Mouse (Mus musculus) adrenal gland, postnatal 25 days (tissue): ENCODE measurements around the gene Zkscan8. TPM values are rescaled to one million over a fixed set of nuclear protein-coding genes. Genes with fewer than 3 reads are reported as not detected.
"Not testable (repeated sequence)": the region's sequence is repeated elsewhere in the genome, so short reads cannot be mapped to it uniquely, and the experiment has no call there.

ENCODE experiments used
- DNase-seq: peaks from one replicate; pipeline ENCODE4 v3.0.0; 2021; ENCODE audit warnings: mixed read lengths
- long read RNA-seq: library from polyadenylated mRNA; stranded (forward); transcript quantifications from one replicate; pipeline ENCODE4 v2.0.0, GENCODE M21; 2021
- total RNA-seq: library from RNA; stranded (reverse); gene quantifications from 2 replicates; pipeline ENCODE4 v1.2.3, GENCODE M21; 2021

Zkscan8 gene
- 19.8 and 28.4 TPM in 2 replicates for total RNA-seq
- long read RNA-seq, full-length matches to known transcripts = 1 of 3 reads
- long read RNA-seq, partial matches to known transcripts = 0 of 3 reads
- long read RNA-seq, other reads (novel, unspliced or antisense) = 2 of 3 reads

DNA sequence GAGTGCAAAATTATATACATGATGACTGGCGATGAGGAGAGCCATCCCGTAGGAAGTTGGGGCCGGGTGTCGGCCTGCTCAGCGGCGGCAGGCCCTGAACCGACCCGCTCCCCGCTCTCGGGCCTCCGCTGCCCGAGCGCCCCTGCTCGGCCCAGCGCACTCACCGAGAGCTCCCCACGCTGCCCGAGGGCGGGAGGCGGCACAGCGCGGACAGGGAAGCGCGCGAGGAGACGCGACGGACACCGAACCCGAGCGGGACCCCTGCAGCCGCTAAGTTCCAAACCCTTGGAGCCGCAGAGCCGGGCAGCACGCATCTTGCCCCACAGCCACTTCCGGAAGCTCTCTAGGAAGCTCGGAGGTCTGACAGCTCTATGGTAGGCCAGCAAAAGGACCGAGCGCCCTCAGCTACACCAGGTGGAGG is at the start of gene Zkscan8:
Zkscan8 (minus strand) TSS at position 340 of the 421 bp plus-strand sequence.
- DNase-seq = peak; percentile 85

DNA sequence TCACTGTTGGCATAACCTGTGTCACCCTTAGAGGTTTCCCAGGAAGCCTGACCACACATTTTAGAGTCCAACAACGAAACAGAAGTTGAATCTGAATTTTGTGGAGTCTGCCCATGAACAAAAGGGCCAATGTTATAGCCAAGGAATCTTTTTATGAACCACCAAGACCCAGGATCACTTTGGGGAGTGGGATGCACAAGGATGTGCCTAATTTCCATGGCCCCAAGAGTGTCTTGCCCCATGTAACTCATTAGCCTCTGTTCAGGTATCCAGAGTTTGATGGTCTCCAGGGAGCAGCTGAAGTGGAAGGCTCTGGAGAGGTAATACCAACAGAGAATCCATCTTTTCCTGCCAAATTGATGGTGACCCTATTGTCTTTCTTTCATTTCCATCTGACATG is 28.9 kb upstream of the Zkscan8 start, which contains the start of gene Olfr1535:
Olfr1535 (minus strand) TSS at position 101 of the 400 bp plus-strand sequence.
- DNase-seq = no peak

DNA sequence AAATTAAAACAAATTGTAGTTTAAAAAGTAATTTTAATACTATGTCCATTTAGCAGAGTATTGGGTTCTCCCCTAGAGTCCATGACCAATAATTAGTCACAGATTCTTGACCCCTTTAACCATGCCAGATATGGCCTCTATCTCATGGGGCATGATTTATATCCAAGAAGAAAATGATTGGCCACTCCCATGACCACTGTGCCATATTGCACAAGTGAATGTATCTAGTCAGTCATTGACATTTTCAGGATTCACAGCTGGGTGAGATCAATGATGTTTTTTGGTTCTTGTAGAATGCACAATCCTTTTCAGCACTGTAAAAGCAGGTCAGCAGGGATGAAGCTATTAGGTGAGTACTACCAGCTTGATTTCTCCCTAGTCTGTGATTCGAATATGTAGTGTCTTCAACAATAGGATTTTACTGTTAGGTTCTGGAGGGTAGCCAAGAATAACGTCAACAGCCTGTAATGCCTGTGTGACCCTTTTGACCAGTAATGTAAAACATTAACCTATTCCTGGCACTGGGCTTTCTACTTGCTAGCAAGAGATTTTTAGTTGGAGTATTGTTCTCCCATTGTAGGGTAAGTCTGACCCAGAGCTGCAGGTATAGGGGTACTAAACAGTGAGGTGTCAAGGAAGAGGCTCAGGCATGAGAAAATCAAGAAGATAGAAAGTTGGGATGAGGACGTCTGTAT is 19.6 kb upstream of the Zkscan8 start:
- no peak for DNase-seq

DNA sequence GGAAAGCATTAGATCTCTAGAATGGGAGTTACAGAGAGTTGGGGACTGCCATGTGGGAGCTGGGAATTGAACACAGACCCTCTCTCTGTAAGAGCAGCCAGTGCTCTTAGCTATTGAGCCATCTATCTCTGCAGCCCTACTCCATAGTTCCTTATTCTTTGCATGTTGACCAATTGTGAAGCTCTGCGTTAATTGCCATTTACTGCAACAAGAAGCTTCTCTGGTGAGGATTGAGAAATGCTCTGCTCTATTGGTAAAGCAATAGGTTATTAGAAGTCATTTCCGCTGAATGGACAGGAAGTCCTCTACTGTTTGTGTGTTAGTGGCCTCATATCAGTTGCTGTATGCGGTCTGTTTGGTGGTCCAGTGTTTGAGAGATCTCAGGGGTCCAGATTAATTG is 18.6 kb upstream of the Zkscan8 start:
- no peak for DNase-seq

DNA sequence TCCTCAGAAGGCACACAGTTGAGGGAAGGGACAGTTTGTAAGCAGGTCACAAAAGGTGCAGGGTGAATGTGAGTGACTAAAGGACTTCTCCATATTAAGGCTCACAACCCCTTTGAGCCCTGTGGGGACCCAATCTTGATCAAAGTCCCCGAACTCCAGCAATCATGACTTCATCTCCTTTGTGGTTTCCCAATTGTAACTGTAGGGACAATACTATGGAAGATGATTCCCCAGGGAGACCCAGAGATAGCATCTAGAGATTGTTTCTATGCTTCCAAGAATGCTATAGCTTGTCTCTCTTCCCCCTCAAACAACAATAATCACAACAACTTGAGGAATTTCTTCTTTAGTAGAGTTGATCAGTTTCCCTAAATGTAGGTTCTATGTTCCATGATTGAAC is 11.8 kb upstream of the Zkscan8 start, which contains the start of gene Olfr1366:
Olfr1366 (minus strand) TSS at position 101 of the 400 bp plus-strand sequence.
- no peak for DNase-seq

DNA sequence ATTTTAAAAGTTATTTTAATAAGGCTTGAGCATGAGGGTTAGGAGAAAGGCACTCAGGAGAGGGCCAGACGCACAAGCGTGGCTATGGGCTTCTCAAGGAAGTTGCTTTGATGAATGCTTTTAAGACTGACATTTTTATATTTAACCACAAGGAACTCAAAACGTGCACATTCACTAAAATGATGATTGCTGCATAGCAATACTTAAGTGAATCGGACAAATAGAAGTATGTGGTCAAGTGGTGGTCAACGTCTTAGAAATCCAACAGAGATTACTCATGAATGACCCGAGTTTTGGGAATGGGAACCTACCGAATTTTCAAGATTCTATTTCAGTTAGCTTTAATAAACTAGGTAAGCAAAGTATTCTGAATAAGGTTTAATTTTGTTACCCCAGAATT is 784 bp downstream of the Zkscan8 start:
- DNase-seq = no peak

DNA sequence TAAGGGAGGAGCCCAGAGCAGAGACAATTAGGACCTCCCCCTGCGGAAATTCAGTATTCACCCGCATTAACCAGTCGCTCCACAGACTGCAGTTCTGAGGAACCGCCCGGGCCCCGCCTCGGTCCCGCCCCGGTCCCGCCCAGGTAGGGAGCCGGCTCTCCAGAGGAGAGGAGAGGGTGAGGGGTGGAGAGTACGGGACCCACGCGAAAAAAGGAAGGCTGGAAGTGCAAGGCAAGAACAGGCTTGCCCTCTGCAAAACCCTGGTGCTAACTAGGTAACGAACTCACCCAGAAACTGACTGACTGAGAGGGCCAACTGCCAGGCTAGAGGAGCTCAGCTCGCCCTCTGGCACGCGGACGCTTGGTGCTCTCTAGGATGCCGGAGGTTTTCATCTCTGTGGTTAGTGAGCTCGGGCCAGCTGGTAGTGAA is 24.7 kb downstream of the Zkscan8 start:
- peak; percentile 88 for DNase-seq

DNA sequence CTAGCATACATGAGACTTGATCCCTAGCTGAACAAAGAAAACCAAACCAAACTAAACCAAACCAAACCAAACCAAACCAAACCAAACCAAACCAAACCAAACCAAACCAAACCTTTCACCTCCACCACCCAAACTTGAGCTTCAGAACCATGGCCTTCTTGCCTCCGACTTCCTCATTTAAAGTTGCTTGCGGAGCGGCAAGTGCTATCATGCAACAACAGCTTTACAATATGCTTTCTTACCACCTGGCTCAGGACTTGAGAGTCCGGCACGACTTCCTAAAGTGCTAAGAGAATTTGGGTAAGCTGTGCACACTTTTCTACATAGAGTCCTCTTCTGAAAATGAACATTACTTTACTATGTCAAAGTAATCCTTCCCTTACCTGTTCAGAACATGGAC is 28.6 kb downstream of the Zkscan8 start:
- DNase-seq = no peak

DNA sequence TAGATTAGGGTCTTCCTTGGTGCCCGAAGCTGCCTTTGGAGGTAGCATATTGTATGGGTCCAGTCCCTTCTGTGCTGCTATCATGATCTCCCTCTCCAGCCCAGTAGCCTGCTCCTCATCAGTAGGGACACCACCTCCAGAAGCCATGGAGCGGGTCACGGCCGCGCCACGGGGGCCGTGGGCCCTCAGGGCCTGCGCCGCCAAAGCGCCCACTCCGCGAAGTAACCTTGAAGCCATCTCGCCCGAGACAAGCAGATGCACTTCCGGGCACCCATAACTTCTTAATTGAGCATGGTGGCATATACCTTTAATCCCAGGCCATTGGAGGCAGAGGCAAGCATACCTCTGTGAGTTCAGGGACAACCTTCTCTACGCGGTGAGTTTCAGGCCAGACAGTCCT is 29.7 kb downstream of the Zkscan8 start, which contains the start of gene Gm11273:
Gm11273 (minus strand) TSS at position 237 of the 400 bp plus-strand sequence.
- not testable (repeated sequence) for DNase-seq

DNA sequence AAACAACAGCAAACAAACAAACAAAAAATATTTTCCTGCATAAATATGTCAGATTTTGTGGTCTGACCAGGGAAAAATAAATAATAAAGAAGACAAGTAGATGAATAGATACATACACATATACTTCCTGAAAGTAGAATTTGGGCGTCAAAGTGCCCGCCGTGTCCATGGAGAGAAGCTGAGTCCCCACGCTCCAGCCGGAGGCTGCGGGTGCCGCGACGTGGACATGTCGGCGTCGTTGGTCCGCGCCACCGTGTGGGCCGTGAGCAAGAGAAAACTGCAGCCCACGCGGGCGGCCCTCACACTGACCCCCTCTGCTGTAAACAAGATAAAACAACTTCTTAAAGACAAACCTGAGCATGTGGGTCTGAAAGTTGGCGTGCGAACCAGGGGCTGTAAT is 35.8 kb downstream of the Zkscan8 start, which contains the start of gene AK157302:
AK157302 (plus strand) TSS at position 144 of the 400 bp plus-strand sequence.
- DNase-seq = peak; percentile 27

DNA sequence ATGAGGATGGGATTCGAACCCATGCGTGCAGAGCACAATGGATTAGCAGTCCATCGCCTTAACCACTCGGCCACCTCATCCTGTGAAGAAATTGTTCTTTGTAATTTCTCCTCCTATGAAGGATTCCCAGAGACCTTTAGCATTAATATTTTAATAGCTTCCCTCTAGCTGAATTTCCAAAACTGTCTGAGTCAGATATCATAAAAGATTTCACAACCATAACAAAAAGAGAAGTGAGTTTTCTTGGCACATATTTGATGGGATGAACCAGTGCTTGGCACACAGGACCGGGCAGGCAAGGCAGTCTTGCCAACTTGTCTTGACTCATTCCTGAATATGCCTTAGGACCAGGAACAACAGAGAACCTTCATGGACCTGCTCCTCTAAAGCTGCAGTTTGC is 38.1 kb downstream of the Zkscan8 start:
- no peak for DNase-seq

DNA sequence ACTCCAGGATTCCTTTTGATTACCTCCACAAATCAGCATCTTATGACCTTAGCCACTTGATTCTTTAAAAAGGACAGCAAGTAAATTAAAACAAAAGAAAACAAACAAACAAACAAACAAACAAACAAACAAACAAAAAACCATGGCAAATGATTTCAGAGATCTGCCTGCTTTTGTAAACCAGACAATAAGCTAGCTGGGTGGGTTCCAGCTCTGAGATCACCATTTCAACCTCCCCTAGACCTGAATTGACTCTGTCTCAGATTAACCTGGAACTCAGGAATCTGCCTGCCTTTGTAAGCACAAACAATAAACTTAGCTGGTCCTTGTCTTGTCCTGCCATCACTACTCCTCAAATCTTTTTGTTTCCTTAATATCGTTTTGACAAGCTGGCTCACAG is 44.0 kb downstream of the Zkscan8 start:
- no peak for DNase-seq

DNA sequence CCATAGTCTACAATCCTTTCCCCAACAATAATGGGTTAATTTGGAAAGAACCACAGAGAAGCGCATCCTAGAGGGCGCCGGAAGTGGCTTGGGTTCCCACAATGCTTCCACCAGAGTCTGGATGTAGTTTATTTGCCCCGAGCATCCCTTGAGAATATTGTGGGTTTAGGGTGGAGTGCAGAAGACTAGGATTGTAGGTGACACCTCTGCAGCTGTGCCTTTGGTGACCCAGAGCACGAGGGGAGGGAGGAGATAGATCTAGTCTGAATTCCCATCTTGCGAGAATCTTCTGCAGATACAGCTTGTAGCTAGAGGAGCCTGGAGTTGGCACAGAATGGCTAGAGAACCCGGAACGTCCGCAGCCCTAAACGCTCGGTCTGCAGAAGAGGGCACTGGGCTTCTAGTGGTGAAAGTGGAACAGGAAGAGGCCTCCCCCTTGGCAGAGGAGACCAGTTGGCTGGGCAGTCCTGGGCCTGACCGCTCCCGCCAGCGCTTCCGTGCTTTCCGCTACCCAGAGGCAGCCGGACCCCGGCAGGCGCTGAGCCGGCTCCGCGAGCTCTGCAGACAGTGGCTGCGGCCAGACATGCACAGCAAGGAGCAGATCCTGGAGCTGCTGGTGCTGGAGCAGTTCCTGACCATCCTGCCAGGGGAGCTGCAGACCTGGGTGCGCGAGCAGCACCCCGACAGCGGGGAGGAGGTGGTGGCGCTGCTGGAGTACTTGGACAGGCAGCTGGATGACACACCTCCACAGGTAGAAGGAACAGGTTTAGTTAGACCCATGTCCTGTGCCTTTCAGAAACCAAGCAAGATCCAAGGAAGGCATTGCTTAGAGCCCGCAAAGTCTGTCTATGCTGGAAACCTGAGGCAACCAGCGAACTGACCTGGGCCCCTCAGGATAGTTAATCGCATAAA is 51.9 kb downstream of the Zkscan8 start, which contains the start of the genes Zkscan4 and Gm10065:
Zkscan4 (plus strand) TSS at position 149 of the 912 bp plus-strand sequence.
Gm10065 (minus strand) TSS at position 683 of the 912 bp plus-strand sequence.
- peak; percentile 54 for DNase-seq

DNA sequence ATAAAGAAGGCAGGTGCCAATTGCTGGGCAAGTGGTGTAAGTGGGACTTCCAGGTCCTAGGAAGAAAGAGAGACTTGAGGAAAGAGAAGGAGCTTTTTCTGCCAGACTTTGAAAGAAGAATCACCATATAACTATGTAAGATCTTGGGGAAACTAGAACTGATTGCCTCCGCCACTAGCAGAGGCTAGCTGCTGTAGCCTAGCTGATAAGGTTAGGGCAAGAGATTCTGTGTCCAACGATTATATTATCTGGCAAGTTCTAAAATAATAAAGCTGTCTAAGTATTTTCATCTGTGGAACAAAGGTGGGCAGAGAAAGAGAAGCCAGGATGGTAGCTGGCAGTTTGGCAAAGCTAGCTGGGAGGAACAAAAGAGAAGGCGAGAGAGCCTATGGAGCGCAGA is 58.5 kb downstream of the Zkscan8 start:
- no peak for DNase-seq

DNA sequence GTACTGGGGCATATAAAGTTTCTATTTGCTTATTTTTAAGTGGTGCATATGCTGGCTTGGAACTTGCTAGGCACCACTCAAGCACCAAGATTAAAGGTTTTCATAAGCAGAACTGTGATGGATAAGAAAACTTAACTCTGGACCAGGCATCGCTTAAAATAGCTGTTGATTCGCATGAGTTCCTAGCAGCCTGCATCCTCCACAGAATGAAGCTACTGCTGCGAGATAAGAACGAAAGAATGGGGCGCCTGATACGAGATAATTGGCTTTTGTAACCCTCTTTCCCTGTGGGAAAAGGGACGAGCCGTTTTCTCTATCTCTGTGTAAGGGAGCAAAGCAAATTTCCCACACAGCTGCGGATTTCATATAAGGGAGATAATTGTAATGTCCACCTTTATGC is 61.8 kb downstream of the Zkscan8 start:
- DNase-seq = no peak

DNA sequence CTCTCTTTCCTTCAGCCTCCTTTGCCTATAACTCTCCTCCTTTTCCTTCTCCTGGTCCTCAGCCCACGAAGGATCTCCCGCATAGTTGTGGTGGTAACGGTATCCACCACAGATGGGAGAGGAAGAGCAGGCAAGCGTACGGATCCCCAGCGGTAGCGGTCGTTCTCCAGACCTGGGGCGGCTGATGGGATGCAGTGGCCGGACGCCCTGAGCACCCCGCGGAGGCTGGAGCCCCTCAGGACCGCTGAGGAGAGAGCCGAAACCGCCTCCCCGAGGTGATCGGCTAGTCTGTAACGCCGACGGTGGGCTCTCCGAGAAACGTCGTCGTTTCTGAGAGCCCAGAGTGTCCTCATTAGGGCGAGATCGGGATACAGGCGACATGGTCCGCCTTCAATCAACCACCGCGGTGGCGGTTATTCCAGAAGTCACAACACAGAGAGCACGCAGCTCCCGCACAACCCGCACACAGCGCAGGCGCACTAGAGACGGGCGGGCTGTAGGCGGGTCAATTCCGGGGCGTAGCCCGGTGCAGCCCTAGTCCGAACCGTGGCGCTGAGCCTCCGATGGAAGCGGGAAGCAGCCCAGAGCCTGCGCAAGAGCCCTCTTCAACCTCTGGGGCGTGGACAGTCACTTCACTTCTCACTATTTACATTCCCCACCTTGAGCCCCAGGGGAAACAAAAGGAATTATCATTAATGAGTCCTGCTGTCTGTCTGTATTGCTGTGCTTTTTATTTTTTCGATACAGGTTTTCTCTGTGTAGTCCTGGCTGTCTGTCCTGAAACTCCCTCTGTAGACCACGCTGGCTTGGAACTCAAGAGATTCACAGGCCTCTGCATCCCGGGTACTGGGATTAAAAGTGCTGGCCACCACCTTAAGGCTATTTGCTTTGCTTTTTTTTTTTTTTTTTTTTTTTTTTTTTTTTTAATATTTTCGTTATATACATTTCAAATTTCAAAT is 62.6 kb downstream of the Zkscan8 start, which contains the start of gene Nkapl:
Nkapl (minus strand) TSS at position 449 of the 959 bp plus-strand sequence.
- DNase-seq = peak; percentile 89

DNA sequence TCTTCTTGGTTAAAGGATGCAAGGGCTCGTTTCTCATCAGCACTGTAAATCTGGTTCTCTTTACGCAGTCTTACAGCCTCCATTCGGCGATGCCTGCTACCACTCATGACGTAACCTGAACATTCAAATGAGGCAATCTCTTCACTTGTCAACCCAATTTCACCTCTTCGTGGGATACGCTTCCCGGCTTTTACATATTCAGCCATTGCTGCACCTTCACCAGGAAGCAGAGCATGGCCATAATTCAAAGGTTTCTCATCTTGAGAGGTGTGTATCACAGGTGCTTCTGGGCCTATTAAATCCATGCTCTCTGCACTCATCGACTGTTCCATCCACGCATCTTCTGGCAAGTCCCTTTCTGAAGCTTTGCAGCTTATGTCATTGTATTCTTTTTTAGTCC is 63.6 kb downstream of the Zkscan8 start:
- no peak for DNase-seq
